Comparison of ENCODE assay signal across 10 mouse cellular contexts in genomic region chr7:124759084-124759483, GRCm38 (mm10).
"Had no signal": no experiment of that assay in that cellular context is flagged by ENCODE, and none has a peak within 500 bp of the region (broad histone marks: within the 10 kb centered on the region; RNA-seq: fewer than 3 reads in every experiment).

No protein-coding gene starts in this region.

- ATAC-seq: liver, postnatal 0 days; lung, postnatal 0 days; midbrain, embryonic 13.5 days; midbrain, embryonic 15.5 days had no signal

- DNase-seq: liver, postnatal 0 days; lung, adult 2 months; lung, postnatal 14 days; lung, postnatal 36 days; thymus, adult 18-20 months; thymus, postnatal 14 days; thymus, postnatal 36 days had no signal
